Mouse (Mus musculus): Measurements from ENCODE around the gene Dusp10.

The Dusp10 gene

DNA sequence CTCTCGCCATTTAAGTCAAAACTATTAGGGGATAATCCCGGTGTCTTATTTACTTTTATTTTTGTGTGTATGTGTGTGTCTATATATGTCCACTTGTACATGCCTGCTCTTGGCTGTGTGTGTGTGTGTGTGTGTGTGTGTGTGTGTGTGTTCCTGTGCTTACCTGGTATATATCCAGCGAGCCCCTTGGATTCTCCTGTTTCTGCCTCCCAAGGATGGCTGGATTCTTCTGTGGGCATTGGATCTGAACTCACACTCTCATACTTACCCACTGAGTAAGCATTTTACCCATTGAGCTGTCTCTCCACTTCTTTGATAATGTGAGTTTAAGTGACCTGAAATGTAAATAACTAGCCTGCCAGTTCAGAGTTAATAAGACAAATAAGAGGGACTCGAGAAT, 40.6 kb downstream of the Dusp10 start:
- DNase-seq (ENCODE audit: low read depth): no peak

DNA sequence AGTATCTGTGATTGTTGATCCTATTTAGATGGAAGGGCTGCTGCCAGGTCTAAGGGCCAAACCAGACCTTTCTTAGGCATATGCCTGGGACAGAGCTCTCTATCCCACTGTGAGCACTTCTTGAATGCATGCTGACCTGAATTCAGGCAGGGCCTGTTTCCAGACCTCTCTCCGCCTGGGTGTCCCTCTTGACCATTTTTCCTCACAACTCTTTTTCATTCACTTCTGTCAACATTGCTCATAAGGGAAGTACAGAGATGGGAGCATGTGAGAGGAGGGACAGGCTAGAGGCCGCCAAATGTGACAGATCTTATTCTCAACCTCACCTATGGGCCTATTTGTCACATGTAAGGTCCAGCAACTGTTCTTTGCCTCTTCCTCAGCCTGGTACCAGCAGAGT, 41.1 kb downstream of the Dusp10 start:
- no peak for DNase-seq (ENCODE audit: low read depth)

DNA sequence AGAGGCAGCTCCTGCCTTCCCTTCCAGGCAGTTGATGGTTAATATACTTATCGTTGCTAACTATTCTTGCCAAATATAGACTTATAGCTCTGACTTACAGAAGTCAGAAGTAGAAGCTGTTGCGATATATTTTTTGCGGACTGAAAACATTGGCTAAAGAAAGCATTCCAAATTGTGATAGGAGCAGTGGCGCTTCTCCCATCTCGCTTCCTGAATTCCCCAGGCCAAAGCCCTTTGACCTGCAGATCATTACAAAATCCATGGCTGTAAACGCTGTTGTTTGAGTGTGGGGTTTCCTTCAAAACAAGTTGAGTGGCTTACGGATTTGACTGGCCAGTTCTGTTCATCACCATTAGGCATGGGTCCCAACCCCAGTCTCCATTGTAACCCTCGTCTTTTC, 45.1 kb downstream of the Dusp10 start:
- no peak for DNase-seq (ENCODE audit: low read depth)

DNA sequence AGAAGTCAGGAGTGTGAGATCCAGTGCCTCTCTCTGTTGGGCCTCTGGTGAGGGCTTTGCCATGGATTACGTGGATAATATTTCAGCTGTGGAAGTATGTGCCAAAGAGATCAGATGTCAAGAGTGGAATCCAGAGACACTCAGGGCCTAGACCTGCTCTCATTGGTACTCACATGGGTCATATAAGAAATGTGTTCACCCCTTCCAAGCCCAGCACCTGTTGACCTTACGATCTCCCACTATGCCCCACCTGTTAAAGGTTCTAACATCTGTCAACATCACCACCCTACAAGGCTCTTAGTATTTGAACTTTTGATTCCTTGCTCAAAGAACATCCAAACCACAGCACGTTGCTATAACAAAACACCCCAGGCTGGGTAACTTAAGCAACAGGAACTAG, 46.7 kb downstream of the Dusp10 start:
- DNase-seq (ENCODE audit: low read depth): no peak

DNA sequence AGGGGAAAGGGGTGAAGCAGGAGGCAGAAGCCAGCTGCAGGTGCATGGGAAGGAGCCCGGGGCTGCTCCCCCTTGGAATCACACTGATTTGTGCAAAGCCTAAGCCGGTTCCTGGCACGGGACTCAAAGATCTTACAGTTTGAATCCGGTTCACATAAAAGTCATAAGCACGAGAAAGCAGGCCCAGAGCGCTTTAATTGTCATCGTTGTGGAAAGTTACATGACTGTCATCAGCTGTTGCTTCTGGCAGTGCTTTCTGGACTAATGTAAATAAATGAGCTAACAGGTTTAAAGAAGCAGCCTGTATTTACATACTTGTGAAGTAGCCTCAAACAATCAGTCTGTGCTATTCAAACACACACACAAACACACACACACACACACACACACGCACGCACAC, 47.3 kb downstream of the Dusp10 start:
- no peak for DNase-seq (ENCODE audit: low read depth)

DNA sequence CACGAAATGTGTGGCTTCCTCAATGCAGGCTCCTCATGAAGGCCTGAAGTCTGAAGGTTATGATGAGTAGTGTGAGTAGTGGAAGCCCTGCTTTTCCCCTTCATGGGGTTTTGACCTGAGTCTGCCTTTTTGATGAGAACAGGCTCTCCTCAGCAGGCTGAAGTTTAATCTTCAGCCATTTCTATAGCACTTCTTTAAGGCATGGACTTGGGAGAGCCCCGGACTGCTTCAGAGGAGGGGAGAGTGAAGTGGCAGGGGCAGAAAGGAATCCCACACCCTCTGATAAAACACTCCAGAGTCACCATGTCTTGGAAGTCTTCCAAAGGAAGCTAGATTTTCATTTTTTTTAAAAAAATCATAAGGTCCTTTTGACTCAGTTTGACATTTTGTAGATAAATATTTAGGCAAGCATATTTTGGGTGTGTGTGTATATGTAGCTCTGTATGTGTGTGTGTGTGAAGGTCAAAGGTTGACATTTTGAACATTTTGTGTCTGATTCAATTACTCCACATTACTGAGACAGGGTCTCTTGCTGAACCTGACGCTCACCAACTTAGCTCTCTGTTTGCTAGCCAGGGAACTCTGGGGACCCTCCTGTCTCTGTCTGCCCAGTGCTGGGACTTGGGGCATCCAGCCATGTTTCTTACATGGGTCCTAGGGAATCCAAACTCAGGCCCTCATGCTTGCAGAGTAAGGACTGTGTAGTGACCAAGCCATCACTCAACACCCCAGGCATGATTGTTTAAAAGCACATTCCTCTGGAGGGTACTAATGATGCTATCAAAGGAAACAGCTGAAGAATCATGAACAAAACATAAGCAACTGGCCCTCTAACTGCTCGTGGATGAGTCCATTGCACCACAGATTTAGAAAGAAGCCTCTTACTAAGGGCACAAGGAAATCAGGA, 48.0 kb downstream of the Dusp10 start:
- DNase-seq (ENCODE audit: low read depth): no peak

DNA sequence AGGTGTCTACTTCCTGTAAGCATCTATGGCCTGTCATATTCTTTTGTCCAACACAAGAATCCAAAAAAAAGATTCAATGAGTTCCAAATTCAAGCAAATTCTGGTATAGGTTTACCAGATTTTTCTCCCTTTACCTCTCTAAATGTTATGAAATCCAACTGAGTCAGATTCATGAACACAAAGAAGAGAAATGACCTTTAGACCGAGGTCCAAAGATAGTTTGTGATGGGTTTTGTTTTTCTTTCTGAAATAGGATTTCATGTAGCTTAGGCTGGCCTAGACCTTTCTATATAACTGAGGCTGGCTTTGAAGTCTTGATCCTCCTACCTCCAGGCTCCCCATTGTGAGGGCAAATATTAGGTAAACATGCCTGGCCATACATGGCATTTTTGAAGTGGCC, 48.8 kb downstream of the Dusp10 start:
- DNase-seq (ENCODE audit: low read depth): no peak

DNA sequence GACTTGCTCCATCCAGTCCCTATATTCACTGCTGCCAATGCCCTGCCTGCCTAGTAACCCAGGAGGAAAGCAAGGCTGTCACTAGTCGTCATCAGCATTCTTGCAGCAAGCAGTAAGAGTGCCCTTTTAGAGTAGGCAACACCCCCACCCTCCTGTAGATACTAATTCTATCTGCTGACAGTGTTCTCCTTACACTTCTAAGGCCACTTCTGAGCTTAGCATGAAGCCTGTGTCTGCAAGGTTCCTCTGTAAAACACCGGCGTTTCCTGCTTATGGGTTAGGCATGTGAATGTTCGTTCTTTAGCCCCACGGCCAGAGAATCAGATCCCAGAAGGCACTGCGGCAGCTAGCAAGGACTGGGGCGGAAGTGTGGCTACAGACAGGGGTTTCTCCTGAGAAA, 51.2 kb downstream of the Dusp10 start:
- DNase-seq (ENCODE audit: low read depth): no peak

DNA sequence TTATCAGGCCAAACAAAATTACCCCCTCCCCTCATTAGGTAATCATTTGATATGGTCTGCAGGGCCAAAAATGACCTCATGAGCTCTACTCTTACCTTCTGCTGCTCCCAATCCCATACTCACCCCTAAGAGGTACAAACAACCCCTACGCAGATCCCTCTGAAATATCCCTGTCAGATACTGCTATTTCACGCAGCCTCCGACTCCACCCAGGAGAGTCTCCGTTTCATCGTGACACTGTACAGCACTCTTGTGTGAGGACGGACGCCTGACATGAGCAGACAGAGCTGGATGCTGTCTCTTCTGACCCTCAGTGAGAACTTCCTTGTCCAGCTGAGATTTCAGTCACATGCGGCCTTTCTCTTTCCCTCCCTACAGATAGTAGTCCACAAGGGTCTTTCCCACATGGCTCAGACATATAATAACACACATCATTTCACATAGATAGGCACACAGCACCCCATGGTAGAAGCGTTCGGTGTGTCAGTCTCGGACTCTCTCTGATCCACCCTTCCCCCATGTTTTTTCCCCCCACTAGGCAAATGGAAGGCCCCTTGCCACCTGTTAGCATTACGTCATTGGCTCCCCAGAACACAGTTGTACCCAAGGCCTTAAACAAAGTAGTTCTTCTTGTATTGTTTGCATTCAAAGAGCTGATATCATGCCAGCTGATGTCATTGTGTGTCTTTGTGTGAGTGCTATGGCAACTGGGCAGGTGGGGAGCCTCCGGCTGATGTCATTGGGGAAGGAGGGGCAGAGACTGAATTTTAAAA, 52.7 kb downstream of the Dusp10 start:
- DNase-seq (ENCODE audit: low read depth): no peak

DNA sequence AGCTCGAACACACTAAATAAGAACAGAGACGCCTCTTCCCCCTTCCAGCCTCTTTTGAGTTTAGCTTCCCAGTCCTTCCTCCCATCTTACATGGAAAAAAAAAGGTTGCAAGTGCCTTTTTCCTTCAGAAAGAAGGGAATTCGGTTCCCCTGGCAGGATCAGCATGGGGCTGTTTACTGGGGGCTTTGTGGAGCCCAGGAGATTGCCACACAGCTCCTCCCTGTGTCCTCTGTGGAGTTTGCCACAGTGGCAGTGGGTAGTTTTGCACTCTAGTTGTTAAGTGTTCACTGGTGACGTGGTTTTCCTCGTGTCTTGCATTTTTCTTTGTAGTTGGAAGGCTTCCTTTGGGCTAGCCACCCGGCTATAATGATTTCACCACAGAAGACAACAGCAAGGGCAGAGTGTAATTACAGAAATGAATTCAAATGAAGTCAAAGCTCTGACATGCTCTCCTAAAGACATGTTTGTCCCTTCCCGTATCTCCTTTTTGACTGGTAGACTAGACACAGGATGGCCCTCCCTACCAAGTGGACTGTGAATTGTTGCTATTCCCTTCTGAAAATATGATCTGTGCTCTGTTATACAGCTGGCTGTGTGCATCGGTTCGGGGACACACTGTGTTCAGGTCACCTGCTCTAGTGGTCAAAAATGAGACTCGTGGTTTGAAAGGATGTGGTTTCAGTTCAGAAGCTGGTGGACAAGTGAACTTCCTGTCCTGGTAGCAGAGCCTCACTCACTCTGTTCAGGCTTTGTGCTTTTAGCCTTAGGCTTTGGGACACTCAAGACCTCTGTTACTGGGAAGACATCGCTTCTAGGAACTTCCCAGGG, 53.6 kb downstream of the Dusp10 start:
- no peak for DNase-seq (ENCODE audit: low read depth)

DNA sequence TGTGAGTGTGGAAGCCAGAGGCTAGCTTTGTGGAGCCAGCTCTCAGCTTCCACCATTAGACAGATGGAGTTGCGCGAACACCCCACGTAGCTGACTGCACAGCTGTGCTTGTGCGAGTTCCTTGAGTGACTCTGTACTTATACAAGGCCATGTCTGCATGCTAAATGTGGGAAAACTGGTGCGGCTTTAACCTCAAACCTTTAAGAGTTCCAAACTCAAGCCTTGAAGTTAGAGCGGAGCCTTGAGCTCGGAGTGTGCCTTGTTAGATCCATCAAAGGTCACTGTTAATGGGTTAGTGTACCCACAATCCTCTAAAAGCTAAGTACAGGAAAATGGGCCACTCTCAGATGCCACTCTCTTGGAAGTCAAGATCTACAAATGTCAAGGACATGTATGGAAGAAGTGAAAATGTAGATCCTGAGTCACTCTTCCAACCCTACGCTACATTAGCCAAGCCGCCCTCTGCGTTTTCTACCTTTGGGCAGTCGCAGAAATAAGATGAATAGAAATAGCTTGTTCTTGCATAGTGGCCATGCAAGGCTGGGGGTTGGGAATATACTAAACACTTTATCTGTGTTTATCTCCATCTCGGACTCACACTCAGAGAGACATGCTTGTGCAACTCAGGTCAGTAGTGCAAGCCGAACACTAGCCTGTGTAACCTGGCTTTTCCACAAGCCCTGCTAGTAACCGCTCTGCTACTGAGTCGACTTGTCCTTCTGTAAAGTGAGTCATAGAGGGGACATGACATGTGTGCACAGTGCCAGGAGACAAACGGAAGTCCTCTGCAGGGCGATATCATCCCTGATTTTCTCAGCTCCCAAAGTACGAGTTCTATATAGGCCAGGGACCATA, 54.8 kb downstream of the Dusp10 start:
- no peak for DNase-seq (ENCODE audit: low read depth)

DNA sequence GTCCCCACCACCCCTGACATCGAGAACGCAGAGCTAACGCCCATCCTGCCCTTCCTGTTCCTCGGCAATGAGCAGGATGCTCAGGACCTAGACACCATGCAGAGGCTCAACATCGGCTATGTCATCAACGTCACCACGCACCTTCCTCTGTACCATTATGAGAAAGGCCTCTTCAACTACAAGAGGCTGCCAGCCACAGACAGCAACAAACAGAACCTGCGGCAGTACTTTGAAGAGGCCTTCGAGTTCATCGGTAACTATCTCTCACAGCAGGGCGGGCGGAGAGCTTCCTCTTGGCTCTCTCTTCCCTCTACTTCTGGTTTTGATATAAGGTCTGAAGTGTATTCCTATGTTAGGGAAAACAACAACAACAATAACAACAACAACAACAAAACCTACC, 55.9 kb downstream of the Dusp10 start:
- DNase-seq (ENCODE audit: low read depth): no peak

DNA sequence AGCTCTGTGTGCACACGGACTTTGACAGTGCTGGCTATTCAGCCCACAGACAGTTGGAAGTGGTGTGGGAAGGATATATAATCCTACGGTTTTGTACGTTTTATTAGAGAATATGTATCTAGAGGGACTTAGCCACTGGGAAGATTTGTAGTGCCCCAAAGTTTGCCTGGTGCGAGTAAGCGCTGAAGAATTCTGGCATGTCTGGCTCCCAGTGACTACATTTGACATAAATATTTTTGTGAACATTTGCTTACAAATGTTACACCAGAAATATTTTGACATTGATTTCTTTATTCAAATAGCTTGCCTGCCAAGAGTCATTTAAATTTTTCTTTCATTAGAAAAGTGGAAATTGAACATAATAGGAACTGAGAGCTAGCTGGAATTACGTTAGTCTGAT, 63.0 kb downstream of the Dusp10 start:
- no peak for DNase-seq (ENCODE audit: low read depth)

DNA sequence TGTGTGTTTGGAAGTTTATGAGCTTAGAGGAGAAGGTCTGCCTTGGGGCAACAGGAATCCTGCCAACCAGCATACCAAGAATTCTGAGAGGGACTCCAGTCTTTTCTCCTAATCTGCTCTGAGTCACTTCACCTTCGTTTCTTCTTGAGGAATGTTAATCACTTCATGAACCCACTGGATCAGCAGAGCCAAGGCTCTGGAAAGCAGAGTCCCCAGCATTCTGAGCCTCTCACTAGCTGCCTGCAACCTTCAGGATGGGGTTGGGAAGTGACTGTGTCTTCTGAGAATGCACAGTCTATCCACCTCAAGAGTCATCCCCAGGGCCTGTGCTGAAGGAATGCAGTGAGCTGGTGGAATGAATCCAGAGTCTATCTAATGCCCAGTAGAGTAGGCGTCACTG, 63.7 kb downstream of the Dusp10 start:
- DNase-seq (ENCODE audit: low read depth): no peak

DNA sequence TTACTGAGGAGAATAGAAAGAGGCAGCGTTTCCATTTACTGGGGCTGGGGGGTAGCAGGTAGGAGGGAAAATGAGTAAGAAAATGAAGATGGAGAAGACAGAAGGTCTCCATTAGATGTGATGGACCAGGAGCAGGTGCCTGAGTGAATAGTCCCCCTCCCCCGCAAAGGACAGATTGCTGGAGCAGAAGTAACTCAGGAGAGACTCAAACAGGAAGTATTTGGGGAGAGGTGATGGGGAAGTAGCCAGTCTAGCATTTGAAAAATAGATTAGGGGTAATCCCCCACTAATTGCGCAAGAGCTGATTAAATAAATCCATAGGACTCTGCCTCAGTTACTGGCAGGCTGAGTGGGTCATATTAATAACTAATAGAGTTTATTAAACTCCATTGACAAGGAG, 66.2 kb downstream of the Dusp10 start:
- no peak for DNase-seq (ENCODE audit: low read depth)

DNA sequence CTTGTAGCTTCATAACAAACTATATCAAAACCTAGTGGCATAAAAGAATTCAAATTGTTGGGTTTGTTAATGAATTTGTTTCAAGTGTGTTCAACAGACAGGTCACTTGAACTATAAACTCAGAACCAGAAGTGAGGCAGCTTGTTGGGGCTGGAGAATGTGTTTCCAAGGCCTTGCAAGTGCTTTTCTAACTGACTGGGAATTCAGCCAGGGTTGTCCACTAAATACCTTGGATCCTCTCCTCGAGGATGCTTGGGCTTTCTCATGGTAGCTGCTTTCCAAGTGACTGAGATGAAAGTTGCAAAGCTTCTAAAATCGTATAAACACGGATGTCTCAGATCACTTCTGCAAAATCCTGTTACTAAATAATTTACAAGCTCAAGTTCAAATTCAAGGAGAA, 69.6 kb downstream of the Dusp10 start:
- DNase-seq (ENCODE audit: low read depth): no peak

DNA sequence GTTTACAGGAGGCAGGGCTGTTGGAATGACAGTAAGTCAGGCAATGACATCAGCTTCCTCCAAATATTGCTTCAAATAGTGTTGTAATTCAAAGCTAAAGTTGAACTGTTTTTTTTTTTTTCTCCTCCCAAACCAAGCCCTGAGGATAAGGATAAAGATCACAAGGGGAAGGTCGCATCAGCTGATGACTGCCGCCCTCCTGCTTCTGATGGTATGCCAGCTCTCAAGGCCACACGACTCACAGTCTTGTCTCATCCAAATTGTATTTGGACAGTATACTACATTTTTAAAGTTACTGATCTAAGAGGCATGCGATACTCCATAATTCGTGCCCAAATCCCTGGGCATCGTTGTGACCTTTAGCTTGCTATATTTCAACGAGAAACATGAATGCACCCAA, 70.1 kb downstream of the Dusp10 start:
- no peak for DNase-seq (ENCODE audit: low read depth)

DNA sequence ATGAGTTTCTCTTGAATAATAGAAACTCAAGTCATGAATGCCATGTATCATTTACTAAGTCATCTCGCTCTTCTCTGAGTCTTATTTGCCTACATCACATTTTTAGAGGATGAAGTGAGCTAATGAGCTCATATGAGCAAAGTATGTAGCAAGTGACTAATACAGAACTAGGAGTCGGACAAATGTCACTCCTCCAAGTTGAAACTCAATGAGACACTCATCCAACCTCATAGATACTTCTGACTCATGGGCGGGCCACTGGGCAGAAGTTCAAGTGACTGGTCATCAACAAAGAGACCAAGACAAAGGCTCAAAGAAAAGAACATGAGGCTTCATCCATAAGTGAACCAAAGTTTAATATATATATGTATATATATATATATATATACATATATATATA, 71.9 kb downstream of the Dusp10 start:
- no peak for DNase-seq (ENCODE audit: low read depth)

DNA sequence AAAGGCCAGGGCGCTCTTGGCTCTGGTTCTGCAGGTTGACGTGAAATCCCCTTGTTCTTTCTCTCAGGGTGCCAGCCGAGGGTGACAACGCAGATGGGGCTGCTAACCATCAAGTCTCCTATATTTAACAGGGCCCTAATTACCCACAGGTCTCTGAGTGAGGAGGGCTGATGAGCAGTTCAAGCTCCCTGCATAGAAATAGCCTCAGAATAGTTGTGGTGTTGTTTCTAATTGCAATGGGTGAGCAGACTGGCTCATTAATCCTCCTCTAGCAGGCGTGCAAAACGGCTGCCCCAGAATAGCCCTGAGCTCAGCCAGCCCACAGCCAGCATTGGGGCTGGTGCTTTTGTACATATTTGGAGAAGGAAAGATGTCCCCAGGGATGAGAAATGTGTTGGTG, 77.4 kb downstream of the Dusp10 start:
- no peak for DNase-seq (ENCODE audit: low read depth)

DNA sequence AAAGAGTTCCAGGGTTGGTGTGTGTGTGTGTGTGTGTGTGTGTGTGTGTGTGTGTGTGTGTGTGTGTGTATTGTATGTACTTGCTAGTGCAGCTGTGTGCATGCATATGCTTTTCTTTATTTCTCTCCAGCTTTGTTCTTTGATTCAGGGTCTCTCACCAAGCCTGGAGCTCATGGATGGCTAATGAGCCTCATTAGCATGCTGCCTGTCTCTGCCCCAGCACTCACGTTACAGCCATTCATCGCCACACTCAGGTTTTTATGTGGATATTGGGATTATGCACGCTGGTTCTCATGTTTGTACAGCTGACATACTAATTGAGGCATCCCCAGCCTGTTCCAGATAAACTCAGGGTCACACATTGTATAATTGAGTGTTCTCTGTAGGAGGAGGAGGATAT, 81.8 kb downstream of the Dusp10 start:
- DNase-seq (ENCODE audit: low read depth): no peak

DNA sequence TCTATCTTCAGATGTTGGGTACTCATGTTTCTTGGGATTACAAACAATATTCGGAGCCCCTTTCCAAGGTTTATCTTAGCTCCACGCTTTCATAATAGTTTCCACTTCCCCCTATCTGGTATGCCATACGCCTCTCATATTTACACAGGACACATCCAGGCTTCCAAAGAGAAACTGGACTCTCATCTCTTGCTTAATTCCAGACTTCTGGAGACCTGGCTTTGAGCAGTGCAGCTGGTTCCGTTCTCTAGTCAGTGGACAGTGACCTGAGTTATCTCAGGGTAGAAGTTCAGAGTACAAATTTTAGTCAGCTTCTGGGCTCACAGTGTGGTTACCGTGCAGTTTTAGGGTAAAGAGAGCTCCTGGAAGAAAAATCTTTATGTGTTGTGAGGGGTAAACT, 87.3 kb downstream of the Dusp10 start:
- no peak for DNase-seq (ENCODE audit: low read depth)

Data from c-Kit-positive CD71-negative TER-119-negative erythroid progenitor cells, embryonic 14.5 days (primary cell).